Mouse (Mus musculus): ENCODE data around the gene Sema3b. TPM values are rescaled to one million over a fixed set of nuclear protein-coding genes. Genes with fewer than 3 reads are reported as not detected.

Sema3b gene
- total RNA-seq, 2 experiments from 2014 or later: 0.50 TPM; not detected in 1

DNA sequence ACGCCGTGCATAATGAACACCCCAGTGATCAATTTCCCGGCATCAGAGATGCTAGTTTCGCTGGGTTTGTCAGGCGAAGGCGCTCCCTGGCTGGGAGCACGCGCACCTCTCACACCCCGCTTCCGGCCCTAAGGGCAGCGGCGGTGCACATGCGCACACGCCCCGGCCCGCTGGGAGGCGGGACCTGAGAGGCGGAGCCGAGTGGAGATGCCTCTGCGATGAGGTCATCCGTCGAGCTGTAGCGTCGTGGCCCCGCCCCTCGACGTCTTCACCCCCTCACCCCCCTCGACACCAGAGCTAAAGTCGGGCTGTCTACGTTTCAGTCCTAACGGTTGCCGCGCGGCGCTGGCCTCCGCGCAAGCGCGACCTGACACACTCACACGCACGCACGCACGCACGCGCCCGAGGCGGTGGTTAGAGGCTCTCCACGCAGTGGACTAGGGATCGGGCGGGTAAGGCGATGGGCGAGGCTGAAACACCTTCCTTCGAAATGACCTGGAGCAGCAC is 54.7 kb downstream of the Sema3b start:
- ATAC-seq (replicated peaks; ENCODE audit: low FRiP score, low TSS enrichment, poor library complexity, severe bottlenecking): peak; percentile 86

- ATAC-seq (replicated peaks; ENCODE audit: low FRiP score, low TSS enrichment, poor library complexity, severe bottlenecking): no peak
Measured at GRCm38 (mm10) chr9:107553541-107554318, 55.3 kb downstream of the Sema3b start.

DNA sequence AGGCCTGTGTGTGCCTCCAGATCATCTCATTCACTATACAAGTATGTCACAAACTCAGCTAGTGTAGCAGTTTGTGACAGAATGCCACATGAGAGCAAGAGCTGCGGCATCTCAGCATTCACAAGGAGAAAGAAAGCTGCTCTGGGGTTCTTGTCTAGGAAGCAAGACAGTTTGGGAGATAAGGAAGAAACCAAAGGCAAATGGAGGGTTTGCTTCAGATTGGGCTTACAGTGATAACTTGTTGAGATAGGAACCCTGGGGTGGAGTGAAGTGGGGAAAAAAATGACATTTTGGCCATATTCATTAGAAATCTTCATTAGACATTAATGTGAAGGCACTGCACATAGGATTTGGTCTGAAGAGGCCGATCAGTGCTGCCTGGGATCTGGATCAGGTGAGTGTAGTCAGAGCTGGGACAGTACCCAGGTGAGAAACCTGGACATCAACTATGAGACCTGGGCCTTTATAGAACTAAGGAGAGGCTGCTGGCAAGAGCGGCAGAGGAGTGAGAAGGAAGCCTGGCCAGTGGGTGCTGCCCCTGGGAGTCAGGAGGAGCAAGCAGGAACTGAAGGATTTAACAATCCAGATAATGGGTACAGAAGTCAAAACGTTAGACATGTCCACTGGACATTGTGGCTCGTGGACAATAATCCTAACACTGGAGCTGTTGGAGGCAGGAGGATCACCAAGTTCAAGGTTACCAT is 56.2 kb downstream of the Sema3b start:
- no peak for ATAC-seq (replicated peaks; ENCODE audit: low FRiP score, low TSS enrichment, poor library complexity, severe bottlenecking)

DNA sequence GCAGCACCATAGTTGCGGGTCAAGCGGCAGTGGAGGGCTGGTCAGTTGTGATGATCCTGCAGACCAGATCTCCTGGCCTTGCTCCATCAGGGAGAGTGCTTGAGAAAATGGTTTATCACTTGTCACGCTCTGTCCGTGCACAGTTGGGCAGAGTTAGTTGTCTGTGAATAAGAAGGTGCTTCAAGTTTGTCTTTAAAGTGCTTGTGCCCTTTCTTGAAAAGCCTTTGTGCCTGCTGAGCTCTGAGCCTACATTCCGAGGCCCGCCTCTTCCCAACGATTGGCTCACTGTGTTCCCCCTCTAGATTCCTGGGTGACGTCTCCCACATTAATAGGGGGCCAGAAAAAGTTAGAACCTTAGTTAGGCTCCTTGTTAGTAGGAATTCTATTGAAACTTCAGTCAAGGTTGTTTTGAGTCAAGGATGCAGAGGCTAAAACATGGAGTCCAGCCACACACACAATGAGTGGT is 57.1 kb downstream of the Sema3b start:
- no peak for ATAC-seq (replicated peaks; ENCODE audit: low FRiP score, low TSS enrichment, poor library complexity, severe bottlenecking)

DNA sequence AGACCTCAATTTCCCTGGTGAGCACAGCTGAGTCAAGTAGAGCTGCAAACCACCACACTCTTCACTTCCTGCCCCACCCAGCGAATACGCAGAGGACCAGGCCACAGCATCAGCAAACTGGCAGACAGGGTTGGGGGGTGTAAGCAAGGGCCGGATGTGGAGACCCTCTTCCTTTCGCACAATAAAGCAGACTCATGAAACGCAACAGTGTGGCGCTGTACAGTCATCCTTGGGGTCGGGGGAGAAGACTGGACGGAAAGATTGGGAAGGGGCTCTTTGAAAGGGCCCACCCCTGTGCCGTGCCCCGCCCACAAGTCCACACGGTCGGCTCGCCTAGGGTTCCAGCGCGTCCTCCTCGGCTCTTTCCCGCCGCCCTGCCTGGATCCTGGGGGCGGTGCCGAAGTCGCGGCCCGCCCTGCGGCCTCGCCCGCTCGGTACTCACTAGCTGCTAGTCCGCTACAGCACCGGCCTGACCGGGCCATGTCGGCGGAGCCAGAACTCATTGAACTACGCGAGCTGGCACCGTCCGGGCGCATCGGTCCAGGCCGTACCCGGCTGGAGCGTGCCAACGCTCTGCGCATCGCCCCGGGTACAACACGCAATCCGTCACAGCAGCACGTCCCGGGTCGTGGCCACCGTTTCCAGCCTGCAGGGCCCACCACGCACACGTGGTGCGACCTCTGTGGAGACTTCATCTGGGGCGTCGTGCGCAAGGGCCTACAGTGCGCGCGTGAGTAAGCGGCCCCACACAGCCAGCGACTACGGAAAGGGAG is 57.7 kb downstream of the Sema3b start, which contains the start of gene Rassf1:
TSS of gene Rassf1 (plus strand) at position 439 of the 773 bp plus-strand sequence.
- peak; percentile 16; the same call in 1 of the 2 replicates for ATAC-seq (replicated peaks; ENCODE audit: low FRiP score, low TSS enrichment, poor library complexity, severe bottlenecking)

DNA sequence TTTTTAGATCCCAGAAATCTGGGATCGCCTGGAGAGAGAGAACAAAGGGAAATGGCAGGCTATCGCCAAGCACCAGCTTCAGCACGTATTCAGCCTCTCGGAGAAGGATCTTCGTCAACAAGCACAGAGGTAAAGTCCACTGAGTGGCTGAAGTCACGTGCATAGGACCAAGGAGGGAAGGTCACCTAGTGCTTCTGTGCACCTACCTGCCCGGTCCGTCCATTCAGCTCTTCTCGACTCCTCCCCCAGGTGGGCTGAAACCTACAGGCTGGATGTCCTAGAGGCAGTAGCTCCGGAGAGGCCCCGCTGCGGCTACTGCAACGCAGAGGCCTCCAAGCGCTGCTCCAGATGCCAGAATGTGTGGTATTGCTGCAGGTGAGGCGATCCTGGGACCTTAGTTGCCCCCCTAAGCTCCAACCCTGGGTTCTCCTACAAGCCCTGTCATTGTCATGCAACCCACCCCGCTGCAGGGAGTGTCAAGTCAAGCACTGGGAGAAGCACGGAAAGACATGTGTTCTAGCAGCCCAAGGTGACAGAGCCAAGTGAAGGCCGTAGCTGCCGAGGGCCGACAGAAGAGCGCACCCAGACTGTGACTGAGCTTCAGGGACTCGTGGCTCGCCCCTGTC is 58.4 kb downstream of the Sema3b start:
- ATAC-seq (replicated peaks; ENCODE audit: low FRiP score, low TSS enrichment, poor library complexity, severe bottlenecking): no peak

DNA sequence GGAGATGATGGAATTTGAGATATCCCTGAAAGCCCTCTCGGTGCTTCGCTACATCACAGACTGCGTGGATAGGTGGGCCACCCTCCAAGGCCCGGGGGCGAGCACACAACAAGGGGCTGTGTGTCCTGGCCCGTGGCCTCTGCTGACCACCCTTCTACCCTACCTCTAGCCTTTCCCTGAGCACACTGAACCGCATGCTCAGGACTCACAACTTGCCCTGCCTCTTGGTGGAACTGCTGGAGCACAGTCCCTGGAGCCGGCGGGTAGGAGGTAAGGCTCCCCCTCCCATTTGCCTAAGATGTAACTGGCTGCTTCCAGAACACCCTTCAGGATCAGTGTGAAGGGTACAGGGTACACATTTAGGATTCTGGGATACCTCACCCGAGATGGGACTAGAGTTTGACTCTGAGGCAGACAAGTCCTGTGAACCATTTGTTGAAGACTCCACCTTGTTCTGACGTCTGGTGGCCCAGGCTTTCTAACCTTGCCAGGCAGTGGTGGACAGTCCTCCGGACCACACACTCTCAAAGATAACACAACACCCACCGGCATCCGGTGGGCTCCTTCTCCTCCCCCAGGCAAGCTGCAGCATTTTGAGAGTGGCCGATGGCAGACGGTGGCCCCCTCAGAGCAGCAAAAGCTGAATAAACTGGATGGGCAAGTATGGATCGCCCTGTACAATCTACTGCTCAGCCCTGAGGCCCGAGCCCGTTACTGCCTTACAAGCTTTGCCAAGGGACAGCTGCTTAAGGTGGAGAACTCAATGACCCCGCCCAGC is 59.5 kb downstream of the Sema3b start:
- no peak for ATAC-seq (replicated peaks; ENCODE audit: low FRiP score, low TSS enrichment, poor library complexity, severe bottlenecking)

GRCm38 (mm10) chr9:107548820-107549219 is 60.2 kb downstream of the Sema3b start:
- ATAC-seq (replicated peaks; ENCODE audit: low FRiP score, low TSS enrichment, poor library complexity, severe bottlenecking): no peak

DNA sequence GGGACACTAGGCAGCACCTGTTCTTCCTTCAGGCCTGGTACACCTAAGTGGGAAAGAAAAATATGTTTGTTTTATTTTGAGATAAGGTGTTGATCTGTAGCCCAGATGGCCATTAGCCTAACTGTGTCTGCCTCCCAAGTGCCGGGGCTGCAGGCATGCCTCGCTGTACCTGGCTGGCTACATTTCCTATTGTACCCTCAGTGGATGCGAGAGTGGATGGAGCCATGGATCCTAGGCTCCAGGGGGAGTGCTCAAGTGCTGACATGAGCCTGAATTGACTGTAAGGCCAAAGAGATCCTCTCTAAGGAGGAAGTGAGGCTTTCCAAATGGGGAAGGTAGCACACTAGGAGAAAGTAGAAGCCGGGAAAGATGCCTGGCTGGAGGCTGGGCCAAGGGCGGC is 61.1 kb downstream of the Sema3b start:
- no peak for ATAC-seq (replicated peaks; ENCODE audit: low FRiP score, low TSS enrichment, poor library complexity, severe bottlenecking)

Other genes starting within 250 kb of the Sema3b start
- 0.10 TPM in 1 of 2 replicates, not detected in the other for gene Cacna2d2, start 209.6 kb downstream of the Sema3b start, total RNA-seq (2014; fragmentation: Nextera tagmentation)
- not detected in 2 replicates for gene Cacna2d2, start 209.6 kb downstream of the Sema3b start, total RNA-seq (2017)
- gene Tmem115, start 75.3 kb downstream of the Sema3b start, total RNA-seq (2014; fragmentation: Nextera tagmentation): 15.0 and 18.4 TPM in 2 replicates
- gene Tmem115, start 75.3 kb downstream of the Sema3b start, total RNA-seq (2017): 13.3 and 15.7 TPM in 2 replicates
- 5.3 and 16.6 TPM in 2 replicates for gene Cyb561d2, start 67.0 kb downstream of the Sema3b start, total RNA-seq (2014; fragmentation: Nextera tagmentation)
- gene Cyb561d2, start 67.0 kb downstream of the Sema3b start, total RNA-seq (2017): 14.5 and 15.0 TPM in 2 replicates
- gene Nprl2, start 67.0 kb downstream of the Sema3b start, total RNA-seq (2014; fragmentation: Nextera tagmentation): 14.8 and 19.1 TPM in 2 replicates
- gene Nprl2, start 67.0 kb downstream of the Sema3b start, total RNA-seq (2017): 7.5 and 8.7 TPM in 2 replicates
- gene Zmynd10, start 61.9 kb downstream of the Sema3b start, total RNA-seq (2014; fragmentation: Nextera tagmentation): not detected in 2 replicates
- gene Zmynd10, start 61.9 kb downstream of the Sema3b start, total RNA-seq (2017): not detected in 2 replicates
- gene Rassf1, start 57.7 kb downstream of the Sema3b start, total RNA-seq (2014; fragmentation: Nextera tagmentation): 24.6 and 29.3 TPM in 2 replicates
- gene Rassf1, start 57.7 kb downstream of the Sema3b start, total RNA-seq (2017): 32.8 and 40.3 TPM in 2 replicates
- gene Tusc2, start 46.0 kb downstream of the Sema3b start, total RNA-seq (2014; fragmentation: Nextera tagmentation): 27.2 and 33.6 TPM in 2 replicates
- gene Tusc2, start 46.0 kb downstream of the Sema3b start, total RNA-seq (2017): 15.6 and 26.1 TPM in 2 replicates
- gene Hyal2, start 41.3 kb downstream of the Sema3b start, total RNA-seq (2014; fragmentation: Nextera tagmentation): 7.6 and 23.6 TPM in 2 replicates
- gene Hyal2, start 41.3 kb downstream of the Sema3b start, total RNA-seq (2017): 5.4 and 8.3 TPM in 2 replicates
- gene Hyal1, start 32.3 kb downstream of the Sema3b start, total RNA-seq (2014; fragmentation: Nextera tagmentation): 1.1 and 5.9 TPM in 2 replicates
- gene Hyal1, start 32.3 kb downstream of the Sema3b start, total RNA-seq (2017): 1.1 and 4.3 TPM in 2 replicates
- 46.2 and 49.0 TPM in 2 replicates for gene Naa80, start 30.3 kb downstream of the Sema3b start, total RNA-seq (2014; fragmentation: Nextera tagmentation)
- 15.8 and 25.8 TPM in 2 replicates for gene Naa80, start 30.3 kb downstream of the Sema3b start, total RNA-seq (2017)
- 5.1 and 9.4 TPM in 2 replicates for gene Hyal3, start 28.4 kb downstream of the Sema3b start, total RNA-seq (2014; fragmentation: Nextera tagmentation)
- gene Hyal3, start 28.4 kb downstream of the Sema3b start, total RNA-seq (2017): 0.61 and 3.3 TPM in 2 replicates
- 226 and 251 TPM in 2 replicates for gene Ifrd2, start 21.6 kb downstream of the Sema3b start, total RNA-seq (2014; fragmentation: Nextera tagmentation)
- gene Ifrd2, start 21.6 kb downstream of the Sema3b start, total RNA-seq (2017): 103 and 192 TPM in 2 replicates
- 204 and 225 TPM in 2 replicates for gene Gnai2, start 26.1 kb upstream of the Sema3b start, total RNA-seq (2014; fragmentation: Nextera tagmentation)
- 215 and 228 TPM in 2 replicates for gene Gnai2, start 26.1 kb upstream of the Sema3b start, total RNA-seq (2017)
- not detected in 2 replicates for gene Slc38a3, start 60.3 kb upstream of the Sema3b start, total RNA-seq (2014; fragmentation: Nextera tagmentation)
- gene Slc38a3, start 60.3 kb upstream of the Sema3b start, total RNA-seq (2017): not detected in 2 replicates
- not detected in 2 replicates for gene Gnat1, start 70.5 kb upstream of the Sema3b start, total RNA-seq (2014; fragmentation: Nextera tagmentation)
- gene Gnat1, start 70.5 kb upstream of the Sema3b start, total RNA-seq (2017): 5.3 TPM in 1 of 2 replicates, not detected in the other
- 0.94 TPM in 1 of 2 replicates, not detected in the other for gene Sema3f, start 101.2 kb upstream of the Sema3b start, total RNA-seq (2014; fragmentation: Nextera tagmentation)
- not detected in 2 replicates for gene Sema3f, start 101.2 kb upstream of the Sema3b start, total RNA-seq (2017)
- gene Rbm5, start 161.8 kb upstream of the Sema3b start, total RNA-seq (2014; fragmentation: Nextera tagmentation): 172 and 186 TPM in 2 replicates
- 236 and 244 TPM in 2 replicates for gene Rbm5, start 161.8 kb upstream of the Sema3b start, total RNA-seq (2017)